Mouse (Mus musculus): Measurements from ENCODE around the gene Sirt7. TPM values are rescaled to one million over a fixed set of nuclear protein-coding genes. Genes with fewer than 3 reads are reported as not detected.

Sirt7 gene
- polyA plus RNA-seq, 2 experiments, result 27.5 to 43.7 TPM

GRCm38 (mm10) chr11:120627468-120628300 is 2.6 kb upstream of the Sirt7 start:
- Histone ChIP-seq H3K4me3 (replicated peaks; ENCODE audit: low read length) (no peak overlapping the region), H3K9me3 (ENCODE audit: control insufficient read depth, low read length) (no peaks in the 10 kb centered on the region), H3K27ac (replicated peaks; ENCODE audit: low read depth, low read length) (no peak overlapping the region), H3K36me3 (ENCODE audit: control insufficient read depth, insufficient read depth, low read length) (peaks cover 33% of the 10 kb centered on the region), H3K4me2 (replicated peaks; ENCODE audit: low read depth, low read length, severe bottlenecking) (no peak overlapping the region), H3K9ac (ENCODE audit: low read depth, low read length, severe bottlenecking) (no peak overlapping the region), H3K27me3 (ENCODE audit: control insufficient read depth, insufficient read depth, low read length) (no peaks in the 10 kb centered on the region), H3K4me1 (ENCODE audit: control insufficient read depth, insufficient read depth, low read length) (peaks cover 15% of the 10 kb centered on the region)
- WGBS, result 78% methylated on average over 22 of the region's 22 CpGs
- TF ChIP-seq POLR2A (IDR thresholded peaks at IDR 0.05; ENCODE audit: borderline replicate concordance, extremely low read depth, insufficient read depth, insufficient read length), result no peak
- no peak for DNase-seq (ENCODE audit: low spot score)
- no peak for ATAC-seq (ENCODE audit: low FRiP score, low read depth)

GRCm38 (mm10) chr11:120626785-120627467 is 1.9 kb upstream of the Sirt7 start:
- WGBS, result 91% methylated on average over 11 of the region's 11 CpGs
- no peak for TF ChIP-seq POLR2A (IDR thresholded peaks at IDR 0.05; ENCODE audit: borderline replicate concordance, extremely low read depth, insufficient read depth, insufficient read length)
- H3K4me2 ChIP-seq (replicated peaks; ENCODE audit: low read depth, low read length, severe bottlenecking), result no peak overlapping the region
- no peaks in the 10 kb centered on the region for H3K9me3 ChIP-seq (ENCODE audit: control insufficient read depth, low read length)
- H3K27ac ChIP-seq (replicated peaks; ENCODE audit: low read depth, low read length), result no peak overlapping the region
- DNase-seq (ENCODE audit: low spot score) (no peak), ATAC-seq (ENCODE audit: low FRiP score, low read depth) (no peak)
- peaks cover 36% of the 10 kb centered on the region for H3K36me3 ChIP-seq (ENCODE audit: control insufficient read depth, insufficient read depth, low read length)
- no peak overlapping the region for H3K4me3 ChIP-seq (replicated peaks; ENCODE audit: low read length)
- no peaks in the 10 kb centered on the region for H3K27me3 ChIP-seq (ENCODE audit: control insufficient read depth, insufficient read depth, low read length)
- H3K9ac ChIP-seq (ENCODE audit: low read depth, low read length, severe bottlenecking), result no peak overlapping the region
- H3K4me1 ChIP-seq (ENCODE audit: control insufficient read depth, insufficient read depth, low read length), result peaks cover 10% of the 10 kb centered on the region

- Histone ChIP-seq H3K27me3 (ENCODE audit: control insufficient read depth, insufficient read depth, low read length) (no peaks in the 10 kb centered on the region), H3K9me3 (ENCODE audit: control insufficient read depth, low read length) (no peaks in the 10 kb centered on the region), H3K36me3 (ENCODE audit: control insufficient read depth, insufficient read depth, low read length) (peaks cover 57% of the 10 kb centered on the region), H3K27ac (replicated peaks; ENCODE audit: low read depth, low read length) (peak overlapping the region; percentile 53; the same call in 1 of the 2 replicates), H3K4me2 (replicated peaks; ENCODE audit: low read depth, low read length, severe bottlenecking) (peak overlapping the region; percentile 99), H3K4me1 (ENCODE audit: control insufficient read depth, insufficient read depth, low read length) (peaks cover 4% of the 10 kb centered on the region; the same call in 1 of the 2 replicates), H3K4me3 (replicated peaks; ENCODE audit: low read length) (peak overlapping the region; percentile 94), H3K9ac (ENCODE audit: low read depth, low read length, severe bottlenecking) (peak overlapping the region; percentile 66)
- peak; percentile 83 for ATAC-seq (ENCODE audit: low FRiP score, low read depth)
- WGBS, result under 1% methylated on average over 27 of the region's 53 CpGs
- no peak for TF ChIP-seq POLR2A (IDR thresholded peaks at IDR 0.05; ENCODE audit: borderline replicate concordance, extremely low read depth, insufficient read depth, insufficient read length)
- peak; percentile 93 for DNase-seq (ENCODE audit: low spot score)
These were observed 344 bp downstream of the Sirt7 start for GRCm38 (mm10) chr11:120624680-120625111.

- no peaks in the 10 kb centered on the region for H3K27me3 ChIP-seq (ENCODE audit: control insufficient read depth, insufficient read depth, low read length)
- H3K4me3 ChIP-seq (replicated peaks; ENCODE audit: low read length), result peak overlapping the region; percentile 94
- no peak for TF ChIP-seq POLR2A (IDR thresholded peaks at IDR 0.05; ENCODE audit: borderline replicate concordance, extremely low read depth, insufficient read depth, insufficient read length)
- H3K4me1 ChIP-seq (ENCODE audit: control insufficient read depth, insufficient read depth, low read length), result peaks cover 4% of the 10 kb centered on the region; the same call in 1 of the 2 replicates
- H3K9ac ChIP-seq (ENCODE audit: low read depth, low read length, severe bottlenecking), result peak overlapping the region; percentile 66
- no peaks in the 10 kb centered on the region for H3K9me3 ChIP-seq (ENCODE audit: control insufficient read depth, low read length)
- DNase-seq (ENCODE audit: low spot score) (peak; percentile 30), ATAC-seq (ENCODE audit: low FRiP score, low read depth) (peak; percentile 56)
- peak overlapping the region; percentile 53; the same call in 1 of the 2 replicates for H3K27ac ChIP-seq (replicated peaks; ENCODE audit: low read depth, low read length)
- whole genome bisulfite sequencing, result 13% methylated on average over 29 of the region's 30 CpGs
- peak overlapping the region; percentile 99 for H3K4me2 ChIP-seq (replicated peaks; ENCODE audit: low read depth, low read length, severe bottlenecking)
- peaks cover 54% of the 10 kb centered on the region for H3K36me3 ChIP-seq (ENCODE audit: control insufficient read depth, insufficient read depth, low read length)
These were observed 920 bp downstream of the Sirt7 start for GRCm38 (mm10) chr11:120623961-120624679.

GRCm38 (mm10) chr11:120622805-120623204 is 2.2 kb downstream of the Sirt7 start:
- no peak overlapping the region for H3K4me2 ChIP-seq (replicated peaks; ENCODE audit: low read depth, low read length, severe bottlenecking)
- no peak overlapping the region for H3K9ac ChIP-seq (ENCODE audit: low read depth, low read length, severe bottlenecking)
- H3K9me3 ChIP-seq (ENCODE audit: control insufficient read depth, low read length), result no peaks in the 10 kb centered on the region
- H3K27me3 ChIP-seq (ENCODE audit: control insufficient read depth, insufficient read depth, low read length), result no peaks in the 10 kb centered on the region
- H3K36me3 ChIP-seq (ENCODE audit: control insufficient read depth, insufficient read depth, low read length), result peaks cover 56% of the 10 kb centered on the region
- H3K4me3 ChIP-seq (replicated peaks; ENCODE audit: low read length), result no peak overlapping the region
- H3K27ac ChIP-seq (replicated peaks; ENCODE audit: low read depth, low read length), result no peak overlapping the region
- no peak for DNase-seq (ENCODE audit: low spot score)
- ATAC-seq (ENCODE audit: low FRiP score, low read depth), result no peak
- peaks cover 4% of the 10 kb centered on the region; the same call in 1 of the 2 replicates for H3K4me1 ChIP-seq (ENCODE audit: control insufficient read depth, insufficient read depth, low read length)
- TF ChIP-seq POLR2A (IDR thresholded peaks at IDR 0.05; ENCODE audit: borderline replicate concordance, extremely low read depth, insufficient read depth, insufficient read length), result no peak
- 92% methylated on average over 6 of the region's 6 CpGs for WGBS
